Mouse (Mus musculus): ENCODE results near the gene Ahrr.

DNA sequence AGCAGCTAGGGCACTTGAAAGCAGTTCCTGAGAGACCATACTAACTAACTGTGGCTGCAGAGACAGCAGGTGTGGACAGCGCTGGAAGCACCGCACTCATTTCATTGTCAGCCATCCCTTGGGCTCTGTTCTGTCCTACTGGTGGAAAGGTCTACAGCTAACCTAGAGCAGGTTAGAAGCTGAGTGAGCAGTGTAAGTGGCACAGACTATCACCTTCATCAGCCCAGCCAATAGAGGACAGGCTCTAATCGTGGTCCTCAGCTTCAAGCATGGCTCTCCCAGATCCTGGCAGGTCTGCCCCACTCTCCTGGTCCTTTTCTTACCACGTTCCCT, 46.3 kb downstream of the Ahrr start:
- TF ChIP-seq CTCF (IDR thresholded peaks at IDR 0.05; ENCODE audit: extremely low read depth, insufficient read depth, insufficient read length, insufficient replicate concordance) (no peak), POLR2A (IDR thresholded peaks at IDR 0.05; ENCODE audit: low read depth, low read length) (no peak)

Measured in spleen, adult 2 months (tissue).